Comparison of ENCODE assay signal across 9 mouse cellular contexts in genomic region chr9:77607840-77608239, GRCm38 (mm10). TPM values are rescaled to one million over a fixed set of nuclear protein-coding genes. Genes with fewer than 3 reads are reported as not detected.
DNase-seq lines count a peak whose midpoint lies in the region; ATAC-seq and TF ChIP-seq lines count a peak whose summit lies in the region.
"Had no signal": no experiment of that assay in that cellular context is flagged by ENCODE, and none has a peak within 500 bp of the region (broad histone marks: within the 10 kb centered on the region; RNA-seq: fewer than 3 reads in every experiment).

No protein-coding gene starts in this region.

- H3K27ac ChIP-seq in layer of hippocampus, adult 2 months: no peak overlapping the region
- H3K27ac ChIP-seq in forebrain, postnatal 0 days (ENCODE audit: low read depth, low read length): no peak overlapping the region
- no peak overlapping the region for H3K27ac ChIP-seq in midbrain, postnatal 0 days (ENCODE audit: low read depth, low read length)

- H3K4me3 ChIP-seq in layer of hippocampus, adult 2 months: no peak overlapping the region
- no peak overlapping the region for H3K4me3 ChIP-seq in E14TG2a.4 (replicated peaks; ENCODE audit: low read length)
- H3K4me3 ChIP-seq in forebrain, postnatal 0 days (ENCODE audit: low read depth, low read length): no peak overlapping the region
- H3K4me3 ChIP-seq in midbrain, postnatal 0 days (ENCODE audit: low read depth, low read length): no peak overlapping the region
- H3K4me3 ChIP-seq: megakaryocyte, embryonic 14.5 days had no signal

- H3K27me3 ChIP-seq in E14TG2a.4 (ENCODE audit: insufficient read depth, low read length): no peaks in the 10 kb centered on the region
- H3K27me3 ChIP-seq in forebrain, postnatal 0 days (ENCODE audit: insufficient read depth, low read length): no peaks in the 10 kb centered on the region
- H3K27me3 ChIP-seq in midbrain, postnatal 0 days (ENCODE audit: insufficient read depth, low read length): no peaks in the 10 kb centered on the region

- no peak overlapping the region for H3K9ac ChIP-seq in forebrain, postnatal 0 days
- H3K9ac ChIP-seq in midbrain, postnatal 0 days (replicated peaks; ENCODE audit: low read length, poor library complexity, severe bottlenecking): no peak overlapping the region

- 0 out of 2 replicates have a peak, but pooled peaks have one; percentile 54 for ATAC-seq in forebrain, postnatal 0 days
- no peak for ATAC-seq in midbrain, postnatal 0 days (ENCODE audit: low FRiP score)

- no peak for DNase-seq in layer of hippocampus, adult 2 months (ENCODE audit: low spot score in 2 of 2)
- no peak for DNase-seq in layer of hippocampus, adult 11-12 months (ENCODE audit: low spot score)
- peak; percentile 49 for DNase-seq in adrenal gland, adult 2 months
- DNase-seq in forebrain, postnatal 0 days: peak; percentile 74
- DNase-seq in midbrain, postnatal 0 days (ENCODE audit: low spot score): peak; percentile 54
- DNase-seq in left cerebral cortex, adult 11 months (ENCODE audit: low spot score): no peak
- no peak for DNase-seq in cerebellum, adult 18-20 months

- peaks cover 4% of the 10 kb centered on the region; the same call in 1 of the 2 replicates for H3K4me1 ChIP-seq in E14TG2a.4 (replicated peaks; ENCODE audit: low read depth, low read length)
- no peaks in the 10 kb centered on the region for H3K4me1 ChIP-seq in forebrain, postnatal 0 days (ENCODE audit: insufficient read depth)
- H3K4me1 ChIP-seq in midbrain, postnatal 0 days (ENCODE audit: insufficient read depth, low read length): no peaks in the 10 kb centered on the region

- 18% methylated on average over 4 of the region's 7 CpGs for WGBS in forebrain, postnatal 0 days
- 24% methylated on average over 5 of the region's 7 CpGs for WGBS in midbrain, postnatal 0 days

- TF ChIP-seq CTCF in layer of hippocampus, adult 2 months (conservative IDR thresholded peaks at IDR 0.05): peak; percentile 77
- peak; percentile 60 for TF ChIP-seq CTCF in E14TG2a.4 (conservative IDR thresholded peaks at IDR 0.05; ENCODE audit: low read length)
- peak; percentile 72 for TF ChIP-seq CTCF in forebrain, postnatal 0 days (IDR thresholded peaks at IDR 0.05; ENCODE audit: low read depth)
- peak; percentile 74 for TF ChIP-seq CTCF in midbrain, postnatal 0 days (IDR thresholded peaks at IDR 0.05)

- no peaks in the 10 kb centered on the region for H3K36me3 ChIP-seq in E14TG2a.4 (ENCODE audit: insufficient read depth, low read length)
- H3K36me3 ChIP-seq in forebrain, postnatal 0 days (ENCODE audit: insufficient read depth): no peaks in the 10 kb centered on the region
- no peaks in the 10 kb centered on the region for H3K36me3 ChIP-seq in midbrain, postnatal 0 days (ENCODE audit: insufficient read depth, low read length)

- no peak overlapping the region for H3K4me2 ChIP-seq in forebrain, postnatal 0 days (ENCODE audit: low read depth)
- H3K4me2 ChIP-seq in midbrain, postnatal 0 days (ENCODE audit: low read depth, low read length, poor library complexity, severe bottlenecking): no peak overlapping the region

- peaks cover 16% of the 10 kb centered on the region for H3K9me3 ChIP-seq in E14TG2a.4 (ENCODE audit: low read length)
- no peaks in the 10 kb centered on the region for H3K9me3 ChIP-seq in forebrain, postnatal 0 days (ENCODE audit: low read length)
- H3K9me3 ChIP-seq in midbrain, postnatal 0 days (ENCODE audit: low read length): no peaks in the 10 kb centered on the region
- H3K9me3 ChIP-seq: megakaryocyte, embryonic 14.5 days had no signal

RNA-seq across cellular contexts. Expression of gene Klhl31, which starts 28.5 kb away (rescaled TPM):
- under 1 TPM in 1 of 2 experiments, not detected in 1; 0.05 TPM for total RNA-seq in layer of hippocampus, adult 2 months (2021)
- under 1 TPM in 1 of 2 experiments, not detected in 1; 0.03 TPM for total RNA-seq in adrenal gland, adult 2 months (2021)
- not detected in 2 replicates for polyA plus RNA-seq in adrenal gland, adult 2 months (2012; rRNA removed)
- total RNA-seq in forebrain, postnatal 0 days (2014; rRNA removed): 0.05 and 0.08 TPM in 2 replicates
- 0.06 and 0.08 TPM in 2 replicates for polyA plus RNA-seq in forebrain, postnatal 0 days (2015; fragmentation: Nextera tagmentation; extraction: Ambion mirVana)
- 0.05 TPM in 2 replicates for total RNA-seq in midbrain, postnatal 0 days (2014; rRNA removed)
- polyA plus RNA-seq in midbrain, postnatal 0 days (2015; fragmentation: Nextera tagmentation; extraction: Ambion mirVana): 0.11 and 0.12 TPM in 2 replicates

Comparison
In these comparisons a context has a peak if more than half of its experiments do, and no peak if none do; other contexts are left out.
1. DNase-seq: peak in adrenal gland, adult 2 months (single experiment), forebrain, postnatal 0 days (single experiment) and midbrain, postnatal 0 days (single experiment); none in layer of hippocampus, adult 2 months (0 of 2), layer of hippocampus, adult 11-12 months (single experiment), left cerebral cortex, adult 11 months (single experiment) and cerebellum, adult 18-20 months (0 of 2).
2. Peak in every context shown above with its lines, with median percentiles within 50 percentile points of each other: CTCF ChIP-seq.